Mouse (Mus musculus) kidney, postnatal 36 days (tissue): Measurements from ENCODE around the gene Ccdc177.

ENCODE experiments used
- DNase-seq, 2 experiments: peaks; one replicate each; pipeline ENCODE4 v3.0.0; 2021 to 2022; ENCODE audit warnings: mixed read lengths in 2 of 2

Gene Ccdc177

GRCm38 (mm10) chr12:80734526-80735470 lies 25.7 kb downstream of the Ccdc177 start:
- no peak for DNase-seq

- DNase-seq: peak; percentile 42 to 63
Measured at GRCm38 (mm10) chr12:80730567-80730966, 29.9 kb downstream of the Ccdc177 start.

- no peak for DNase-seq
Measured at GRCm38 (mm10) chr12:80729758-80730530, 30.5 kb downstream of the Ccdc177 start.

GRCm38 (mm10) chr12:80728814-80729213 lies 31.7 kb downstream of the Ccdc177 start:
- DNase-seq: peak in 1 of 2 experiments; percentile 32

- no peak for DNase-seq
Measured at GRCm38 (mm10) chr12:80728207-80728606, 32.3 kb downstream of the Ccdc177 start.

- peak; percentile 93 to 97 for DNase-seq
Measured at GRCm38 (mm10) chr12:80724853-80725559, 35.5 kb downstream of the Ccdc177 start.

- no peak for DNase-seq
Measured at GRCm38 (mm10) chr12:80721458-80721857, 39.0 kb downstream of the Ccdc177 start.

GRCm38 (mm10) chr12:80720507-80720906 lies 40.0 kb downstream of the Ccdc177 start:
- DNase-seq: no peak

GRCm38 (mm10) chr12:80719141-80719540 lies 41.3 kb downstream of the Ccdc177 start:
- DNase-seq: no peak

- no peak for DNase-seq
Measured at GRCm38 (mm10) chr12:80715915-80716314, 44.6 kb downstream of the Ccdc177 start.

GRCm38 (mm10) chr12:80706915-80707604 lies 53.4 kb downstream of the Ccdc177 start:
- peak in 1 of 2 experiments; percentile 9 for DNase-seq

- DNase-seq: no peak
Measured at GRCm38 (mm10) chr12:80706208-80706914, 54.1 kb downstream of the Ccdc177 start.
